Mouse (Mus musculus) liver, embryonic 15.5 days (tissue): ENCODE measurements around the gene Golt1b. TPM values are rescaled to one million over a fixed set of nuclear protein-coding genes. Genes with fewer than 3 reads are reported as not detected.

Experiments used
- ATAC-seq: fragments of 200-750 bp; cut with Nextera tagmentation; 2 replicates; pipeline ENCODE4 v1.8.0; 2017; ENCODE audit warnings: moderate number of reproducible peaks, mild to moderate bottlenecking, moderate library complexity; ENCODE audit not compliant: insufficient read depth
- H3K27ac ChIP-seq: fragments of 300-500 bp; sonication (generic); replicated peaks from 2 replicates; pipeline ENCODE4 v1.5.1; 2015; ENCODE audit warnings: mild to moderate bottlenecking, inconsistent platforms
- H3K27me3 ChIP-seq: fragments of 300-500 bp; sonication (generic); 2 replicates; pipeline ENCODE4 v1.6.1; 2015; ENCODE audit warnings: mild to moderate bottlenecking, inconsistent platforms
- H3K36me3 ChIP-seq: fragments of 300-500 bp; sonication (generic); replicated peaks from 2 replicates; pipeline ENCODE4 v1.6.1; 2015; ENCODE audit warnings: moderate library complexity, mild to moderate bottlenecking, inconsistent platforms
- H3K4me1 ChIP-seq: fragments of 300-500 bp; sonication (generic); replicated peaks from 2 replicates; pipeline ENCODE4 v1.6.1; 2015; ENCODE audit warnings: inconsistent platforms
- H3K4me2 ChIP-seq: fragments of 300-500 bp; sonication (generic); 2 replicates; pipeline ENCODE4 v1.6.1; 2015; ENCODE audit warnings: moderate library complexity, mild to moderate bottlenecking, inconsistent platforms
- H3K4me3 ChIP-seq: fragments of 300-500 bp; sonication (generic); replicated peaks from 2 replicates; pipeline ENCODE4 v1.5.1; 2015; ENCODE audit warnings: mild to moderate bottlenecking, inconsistent platforms
- H3K9ac ChIP-seq: fragments of 300-500 bp; sonication (generic); 2 replicates; pipeline ENCODE4 v1.6.1; 2015; ENCODE audit warnings: moderate library complexity, mild to moderate bottlenecking, inconsistent platforms
- H3K9me3 ChIP-seq: fragments of 300-500 bp; sonication (generic); replicated peaks from 2 replicates; pipeline ENCODE4 v1.6.1; 2016; ENCODE audit warnings: inconsistent platforms
- whole genome bisulfite sequencing: fragments of 180-500 bp; shearing (Covaris S2); methylation state at CpG from one replicate; pipeline ENCODE4 v1.1.7; 2015; ENCODE audit warnings: mixed read lengths; ENCODE audit not compliant: insufficient replicate concordance; 5-methylcytosine and 5-hydroxymethylcytosine counted together
- polyA plus RNA-seq: library from polyadenylated mRNA; unstranded; fragments of >200 nt; fragmentation: Nextera tagmentation; extraction: Ambion mirVana; gene quantifications from 2 replicates; pipeline ENCODE4 v1.2.1, GENCODE M21; 2015

Gene Golt1b
- polyA plus RNA-seq, 1 experiment from 2014 or later, result 32.1 TPM

DNA sequence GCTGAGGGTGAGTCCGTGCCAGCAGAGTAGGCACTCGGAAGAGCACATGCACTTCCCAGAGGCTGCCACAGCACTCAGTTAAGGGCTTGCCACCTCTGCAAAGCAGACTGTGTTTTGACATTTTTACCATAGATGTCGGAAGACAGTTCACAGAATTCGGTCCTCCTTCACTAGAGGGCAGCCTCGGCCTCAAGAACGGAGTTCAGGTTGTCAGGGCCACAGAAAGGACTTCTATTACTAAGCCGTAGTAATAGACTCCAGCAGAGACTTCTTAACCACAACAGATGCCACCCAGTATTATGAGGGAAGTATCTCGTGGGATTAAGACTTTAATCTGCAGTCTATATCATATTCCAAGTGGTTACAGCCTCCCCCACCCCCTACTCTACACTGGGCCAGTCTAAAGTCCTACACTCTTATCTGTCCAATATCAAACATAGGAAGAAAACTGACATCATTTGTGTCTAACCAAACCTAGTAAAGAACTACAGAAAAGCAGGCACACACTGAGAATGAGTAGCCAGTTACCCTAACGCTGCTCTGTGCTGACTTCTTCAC lies 23.9 kb upstream of the Golt1b start:
- Histone ChIP-seq H3K36me3 (peaks cover 87% of the 10 kb centered on the region), H3K9ac (no peak overlapping the region)
- no peak for ATAC-seq

DNA sequence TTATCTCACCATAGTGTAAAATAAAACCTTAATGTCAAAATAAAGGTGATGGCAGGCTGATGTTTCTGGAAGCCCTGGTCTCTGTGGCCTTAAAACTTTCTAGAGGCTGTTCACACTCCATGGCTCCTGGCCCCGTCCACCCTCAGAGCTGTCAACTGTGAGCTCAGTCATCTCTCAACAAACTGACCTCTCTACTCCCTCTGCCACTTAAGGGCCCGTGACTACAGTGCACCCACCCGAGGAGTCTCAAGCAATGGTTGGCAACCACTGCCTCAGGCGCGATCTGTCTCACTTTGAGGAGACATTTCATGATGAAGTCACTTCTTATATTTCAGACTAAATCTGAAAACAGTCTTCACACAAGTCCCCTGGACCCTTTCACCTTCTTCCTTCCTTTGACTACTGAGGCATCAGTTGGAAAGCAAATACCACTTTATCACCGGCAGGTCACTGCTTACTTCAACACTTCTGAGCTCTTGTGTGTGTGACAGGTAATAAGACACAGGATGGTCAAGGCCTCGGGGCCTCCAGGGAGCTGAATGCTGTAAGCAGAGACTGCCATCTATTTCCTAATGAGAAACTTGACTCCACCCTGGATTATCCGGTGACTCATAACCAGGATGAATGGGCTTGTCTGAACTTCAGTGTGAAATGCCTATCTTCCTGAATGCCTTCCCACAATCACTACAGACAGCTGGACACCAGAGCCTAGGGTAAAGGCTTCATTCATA lies 21.1 kb upstream of the Golt1b start:
- H3K27ac ChIP-seq, result no peak overlapping the region
- no peaks in the 10 kb centered on the region for H3K27me3 ChIP-seq
- no peak overlapping the region for H3K4me2 ChIP-seq
- WGBS, result 77% methylated on average over 8 of the region's 8 CpGs
- H3K9me3 ChIP-seq, result no peaks in the 10 kb centered on the region
- H3K36me3 ChIP-seq, result peaks cover 86% of the 10 kb centered on the region
- ATAC-seq, result no peak
- H3K4me3 ChIP-seq, result no peak overlapping the region
- H3K9ac ChIP-seq, result no peak overlapping the region
- H3K4me1 ChIP-seq, result no peaks in the 10 kb centered on the region

More for the DNA sequence above, 23.9 kb upstream of the Golt1b start:
- Histone ChIP-seq H3K27ac (no peak overlapping the region), H3K4me1 (no peaks in the 10 kb centered on the region), H3K27me3 (no peaks in the 10 kb centered on the region), H3K9me3 (no peaks in the 10 kb centered on the region), H3K4me3 (no peak overlapping the region), H3K4me2 (no peak overlapping the region)
- WGBS, result 69% methylated on average over 9 of the region's 9 CpGs

DNA sequence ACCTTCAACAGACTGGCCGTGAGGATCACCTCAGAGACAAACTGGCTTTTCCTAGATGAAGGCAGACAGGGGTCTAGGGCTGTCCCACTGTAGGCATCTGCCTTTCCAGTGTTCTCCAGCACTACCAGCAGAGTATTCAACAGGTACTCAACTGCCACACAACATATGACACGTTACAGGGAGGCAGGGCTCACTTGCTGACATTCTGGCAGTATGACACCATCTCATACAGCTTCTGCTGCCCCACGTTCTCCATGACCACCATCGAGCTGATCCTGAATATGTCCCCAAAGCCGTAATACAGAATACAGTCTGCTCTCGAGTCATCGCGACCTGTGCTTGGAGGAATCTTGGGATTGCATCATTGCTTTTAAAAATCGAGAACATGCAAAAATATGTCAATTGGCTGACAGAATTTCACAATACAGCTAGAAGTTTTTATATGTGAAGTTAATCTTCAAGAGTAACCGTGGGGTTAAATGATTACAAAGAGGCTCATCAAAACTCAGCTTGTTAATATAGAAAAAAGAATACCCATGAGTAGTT lies 20.5 kb upstream of the Golt1b start:
- H3K27ac ChIP-seq, result no peak overlapping the region

DNA sequence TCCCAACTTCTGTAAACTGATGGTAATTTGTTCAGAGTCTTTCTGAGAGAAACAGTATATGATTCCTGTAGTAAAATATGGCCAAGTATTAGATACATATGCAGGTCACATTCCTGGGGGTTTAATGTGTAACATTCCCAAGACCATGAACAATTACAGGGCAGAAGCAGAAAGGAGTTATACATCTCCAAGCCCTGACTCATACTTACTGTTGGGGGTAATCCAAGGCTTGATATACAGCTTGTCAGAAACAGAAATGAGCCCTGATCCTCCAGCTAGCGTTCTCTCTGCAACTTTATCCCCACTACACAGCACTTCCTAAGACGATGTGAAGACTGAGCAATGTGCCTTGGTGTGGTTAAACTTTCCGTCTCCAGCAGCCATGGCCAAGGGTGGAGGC lies 19.5 kb upstream of the Golt1b start:
- no peaks in the 10 kb centered on the region for H3K9me3 ChIP-seq
- WGBS, result 76% methylated on average over 3 of the region's 3 CpGs
- no peak overlapping the region for H3K4me2 ChIP-seq
- no peak overlapping the region for H3K27ac ChIP-seq
- no peaks in the 10 kb centered on the region for H3K4me1 ChIP-seq
- H3K4me3 ChIP-seq, result no peak overlapping the region
- peaks cover 87% of the 10 kb centered on the region for H3K36me3 ChIP-seq
- no peak overlapping the region for H3K9ac ChIP-seq
- ATAC-seq, result no peak
- H3K27me3 ChIP-seq, result no peaks in the 10 kb centered on the region

More for the DNA sequence above, 20.5 kb upstream of the Golt1b start:
- H3K9me3 ChIP-seq, result no peaks in the 10 kb centered on the region
- H3K4me1 ChIP-seq, result no peaks in the 10 kb centered on the region
- H3K9ac ChIP-seq, result no peak overlapping the region
- no peaks in the 10 kb centered on the region for H3K27me3 ChIP-seq
- H3K36me3 ChIP-seq, result peaks cover 86% of the 10 kb centered on the region
- no peak for ATAC-seq
- H3K4me3 ChIP-seq, result no peak overlapping the region
- 78% methylated on average over 10 of the region's 10 CpGs for WGBS
- H3K4me2 ChIP-seq, result no peak overlapping the region

DNA sequence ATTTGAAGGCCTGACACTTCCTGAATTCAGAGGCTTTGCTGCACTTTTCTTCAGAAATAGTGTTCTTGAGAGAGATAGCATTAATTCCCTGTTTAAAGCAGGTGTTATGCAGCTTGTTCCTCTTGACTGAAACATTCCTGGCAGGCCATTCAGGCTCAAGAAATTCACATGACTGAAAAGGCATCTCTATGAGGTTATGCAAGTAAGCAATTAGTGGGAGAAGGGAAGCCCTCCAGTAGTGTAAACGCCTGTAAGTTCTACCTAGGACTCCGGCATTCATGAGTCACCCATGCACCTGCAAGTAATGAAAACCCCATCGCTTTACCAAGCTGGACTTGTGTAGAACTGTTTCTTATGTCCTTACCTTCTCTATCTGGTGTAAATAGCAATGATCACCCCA lies 17.5 kb upstream of the Golt1b start:
- Histone ChIP-seq H3K9ac (no peak overlapping the region), H3K36me3 (peaks cover 86% of the 10 kb centered on the region), H3K4me1 (no peaks in the 10 kb centered on the region), H3K9me3 (no peaks in the 10 kb centered on the region), H3K4me3 (no peak overlapping the region), H3K4me2 (no peak overlapping the region), H3K27ac (no peak overlapping the region), H3K27me3 (no peaks in the 10 kb centered on the region)
- WGBS, result 83% methylated on average over 3 of the region's 3 CpGs
- no peak for ATAC-seq

DNA sequence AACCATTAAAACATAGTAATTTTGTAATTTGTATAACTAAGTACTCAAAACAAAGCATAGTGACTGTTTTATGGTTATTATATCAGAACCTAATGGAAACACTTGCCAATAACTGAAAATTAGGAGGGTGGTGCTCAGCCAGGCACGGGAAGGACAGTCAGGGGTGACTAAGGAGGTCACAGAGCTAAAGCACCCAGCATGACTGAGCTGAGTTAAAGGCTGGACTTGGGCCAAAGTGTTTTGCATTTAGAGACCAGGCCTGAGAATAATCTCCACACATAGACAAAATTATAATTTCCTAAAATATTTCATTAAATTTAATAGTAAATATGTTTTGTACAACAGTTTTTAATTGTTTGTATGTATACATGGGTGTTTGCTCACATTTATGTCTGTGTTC lies 9.9 kb upstream of the Golt1b start:
- H3K9ac ChIP-seq, result no peak overlapping the region
- H3K36me3 ChIP-seq, result peaks cover 49% of the 10 kb centered on the region
- H3K27me3 ChIP-seq, result no peaks in the 10 kb centered on the region
- no peak for ATAC-seq
- H3K9me3 ChIP-seq, result no peaks in the 10 kb centered on the region
- H3K4me2 ChIP-seq, result no peak overlapping the region
- no peak overlapping the region for H3K4me3 ChIP-seq
- H3K4me1 ChIP-seq, result no peaks in the 10 kb centered on the region
- WGBS, result 72% methylated on average over 1 of the region's 1 CpGs
- no peak overlapping the region for H3K27ac ChIP-seq

DNA sequence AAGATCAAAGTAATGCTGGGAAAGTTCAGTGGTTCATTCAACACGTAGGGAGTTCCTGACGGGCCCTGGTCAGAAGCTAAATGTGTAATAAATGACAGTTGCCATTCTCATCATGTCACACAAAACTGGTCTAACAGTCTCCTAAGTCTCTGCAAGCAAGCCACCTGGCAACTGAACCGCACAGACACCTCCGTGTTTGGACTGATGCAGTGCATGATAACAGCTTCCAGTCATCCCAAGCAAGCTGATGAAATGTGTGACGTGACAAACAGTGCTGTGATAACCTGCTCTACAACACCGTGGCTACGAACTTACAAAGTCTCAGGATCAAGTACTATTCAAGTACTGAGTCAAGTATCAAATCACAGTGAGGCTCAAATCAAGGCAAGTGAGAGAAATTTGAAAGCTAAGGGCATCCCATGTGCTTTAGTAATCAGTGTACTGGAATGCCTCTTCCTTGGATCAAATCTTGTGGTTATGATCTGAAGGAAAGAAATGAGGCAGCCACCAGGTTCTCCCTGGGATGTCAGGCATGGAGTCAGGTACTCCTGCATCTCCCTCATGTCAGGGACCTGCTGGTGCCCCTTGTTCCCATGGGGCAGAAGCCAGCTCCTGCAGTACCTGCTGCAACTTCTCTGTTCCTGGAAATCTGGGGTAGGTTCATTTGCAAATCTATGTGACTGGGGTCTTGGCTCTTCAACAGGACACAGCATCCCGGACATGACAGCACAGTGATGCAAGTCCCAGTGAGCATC lies 8.3 kb upstream of the Golt1b start:
- no peaks in the 10 kb centered on the region for H3K4me1 ChIP-seq
- H3K9me3 ChIP-seq, result no peaks in the 10 kb centered on the region
- no peak for ATAC-seq
- H3K36me3 ChIP-seq, result peaks cover 40% of the 10 kb centered on the region
- H3K27me3 ChIP-seq, result no peaks in the 10 kb centered on the region
- no peak overlapping the region for H3K4me2 ChIP-seq
- no peak overlapping the region for H3K4me3 ChIP-seq
- H3K27ac ChIP-seq, result no peak overlapping the region
- 80% methylated on average over 8 of the region's 8 CpGs for WGBS
- H3K9ac ChIP-seq, result no peak overlapping the region

DNA sequence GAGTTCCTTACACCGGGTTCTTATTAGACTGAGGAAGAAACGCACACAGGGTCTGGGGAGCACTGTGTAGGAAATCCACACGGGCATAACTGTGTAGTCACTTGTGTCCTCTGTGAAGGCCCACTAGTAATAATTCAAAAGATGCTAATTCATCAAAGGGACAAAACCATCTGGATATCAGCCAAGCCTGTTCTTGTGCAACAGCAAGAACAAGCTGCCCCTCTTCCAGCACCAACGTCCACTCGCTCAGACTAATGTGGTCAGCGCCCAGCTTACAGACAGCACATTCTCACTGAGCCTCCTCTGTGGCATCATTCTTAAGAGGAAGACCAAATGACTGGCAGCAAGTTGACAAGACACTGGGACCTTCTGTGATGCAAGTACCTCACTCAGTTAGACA lies 7.1 kb upstream of the Golt1b start:
- no peaks in the 10 kb centered on the region for H3K27me3 ChIP-seq
- no peak overlapping the region for H3K4me3 ChIP-seq
- ATAC-seq, result no peak
- H3K27ac ChIP-seq, result no peak overlapping the region
- WGBS, result 78% methylated on average over 6 of the region's 6 CpGs
- no peak overlapping the region for H3K4me2 ChIP-seq
- H3K9me3 ChIP-seq, result no peaks in the 10 kb centered on the region
- no peak overlapping the region for H3K9ac ChIP-seq
- peaks cover 30% of the 10 kb centered on the region for H3K36me3 ChIP-seq
- H3K4me1 ChIP-seq, result no peaks in the 10 kb centered on the region

DNA sequence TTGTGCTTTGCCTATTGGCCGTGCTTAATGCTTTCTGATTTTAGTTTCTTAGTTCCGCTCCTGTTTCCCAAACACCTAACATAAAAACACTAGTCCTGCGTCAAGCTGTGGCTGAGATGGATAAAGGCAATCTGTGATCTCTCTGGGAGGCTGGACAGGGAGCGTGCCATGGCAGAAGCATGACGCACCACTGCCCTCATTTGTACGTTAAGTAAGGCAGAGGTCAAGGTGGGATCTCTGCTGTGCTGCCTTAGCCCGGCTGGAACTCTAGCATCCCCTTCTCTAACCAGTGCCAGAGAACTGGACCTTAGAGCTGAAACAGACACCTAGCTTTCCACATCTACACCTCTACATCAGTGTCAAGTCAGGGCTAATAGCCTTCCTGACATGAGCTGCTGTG lies 5.4 kb upstream of the Golt1b start:
- Histone ChIP-seq H3K27me3 (no peaks in the 10 kb centered on the region), H3K4me3 (no peak overlapping the region), H3K9me3 (no peaks in the 10 kb centered on the region), H3K36me3 (peaks cover 16% of the 10 kb centered on the region), H3K4me2 (no peak overlapping the region), H3K4me1 (peaks cover 8% of the 10 kb centered on the region), H3K9ac (no peak overlapping the region), H3K27ac (no peak overlapping the region)
- WGBS, result 80% methylated on average over 7 of the region's 7 CpGs
- no peak for ATAC-seq

DNA sequence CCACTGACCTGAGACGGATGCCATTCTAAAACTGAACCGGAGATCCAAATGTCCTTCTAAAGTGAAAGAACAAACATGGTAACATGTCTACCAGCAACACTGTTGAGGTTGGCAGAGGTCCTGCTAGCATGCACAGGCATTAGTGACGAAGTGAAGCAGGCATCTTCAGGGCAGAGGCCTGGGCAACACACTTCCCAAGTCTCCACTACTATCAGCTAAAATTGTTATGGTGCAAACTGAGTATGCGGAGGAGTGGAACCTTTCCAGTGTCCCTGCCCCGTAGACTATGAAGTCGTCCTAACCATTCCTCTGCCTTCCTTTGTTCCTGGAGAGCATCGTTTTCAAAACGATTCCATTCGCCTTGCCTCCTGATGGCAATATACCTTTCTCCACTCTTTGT lies 2.5 kb upstream of the Golt1b start:
- ATAC-seq, result no peak
- Histone ChIP-seq H3K27ac (no peak overlapping the region), H3K4me3 (no peak overlapping the region), H3K36me3 (peaks cover 7% of the 10 kb centered on the region; the same call in 1 of the 2 replicates), H3K4me1 (peaks cover 27% of the 10 kb centered on the region), H3K27me3 (no peaks in the 10 kb centered on the region), H3K9ac (no peak overlapping the region), H3K9me3 (no peaks in the 10 kb centered on the region), H3K4me2 (no peak overlapping the region)
- 84% methylated on average over 9 of the region's 9 CpGs for WGBS

DNA sequence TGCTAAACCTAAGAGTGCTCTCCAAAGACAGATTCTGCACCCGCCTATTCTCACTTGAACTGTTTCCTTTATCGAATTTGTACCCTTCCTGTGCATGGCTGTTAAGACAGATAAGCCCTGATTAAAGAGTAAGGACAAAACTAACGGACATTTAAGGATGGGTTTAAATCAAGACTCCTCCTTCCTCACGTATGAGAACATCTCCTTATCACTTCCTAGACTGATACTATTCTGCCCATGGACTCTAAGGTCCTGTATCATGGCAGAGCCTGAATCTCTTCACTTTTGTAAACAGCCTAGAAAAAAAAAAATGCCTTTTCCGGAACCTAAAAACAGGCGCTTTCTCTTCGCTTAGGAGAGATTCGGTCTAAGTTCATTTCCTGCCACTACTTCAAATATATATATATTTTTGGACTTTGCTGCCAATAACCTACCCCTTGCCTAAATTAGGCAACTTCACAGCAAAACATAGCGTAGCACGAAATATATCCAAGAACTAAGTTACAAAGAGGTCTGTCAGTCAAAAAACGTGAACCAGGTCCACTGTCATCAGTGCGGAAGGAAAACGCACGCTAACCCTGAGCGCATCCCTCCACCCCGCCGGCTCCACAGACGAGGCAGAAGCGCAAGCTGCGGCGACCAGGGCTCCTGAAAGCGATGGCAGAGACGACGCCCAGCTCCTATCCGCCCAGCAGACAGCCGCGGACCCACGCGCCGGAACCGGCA lies 573 bp upstream of the Golt1b start:
- Histone ChIP-seq H3K4me1 (peaks cover 30% of the 10 kb centered on the region), H3K9me3 (no peaks in the 10 kb centered on the region), H3K27ac (peak overlapping the region; percentile 78), H3K4me3 (peak overlapping the region; percentile 96), H3K36me3 (peaks cover 4% of the 10 kb centered on the region; the same call in 1 of the 2 replicates), H3K27me3 (no peaks in the 10 kb centered on the region), H3K9ac (peak overlapping the region; percentile 72), H3K4me2 (peak overlapping the region; percentile 85)
- under 1% methylated on average over 31 of the region's 31 CpGs for WGBS
- peak; percentile 67 for ATAC-seq
